Mouse (Mus musculus) hindbrain, embryonic 12.5 days (tissue): ENCODE measurements around the gene Sac3d1. TPM values are rescaled to one million over a fixed set of nuclear protein-coding genes. Genes with fewer than 3 reads are reported as not detected.
"Not testable (repeated sequence)": the region's sequence is repeated elsewhere in the genome, so short reads cannot be mapped to it uniquely, and the experiment has no call there.

Experiments used
- ATAC-seq: fragments of 200-750 bp; cut with Nextera tagmentation; 2 replicates; pipeline ENCODE4 v1.8.0; 2017; ENCODE audit warnings: moderate TSS enrichment; ENCODE audit not compliant: low FRiP score
- H3K27ac ChIP-seq: fragments of 300-500 bp; sonication (generic); 2 replicates; pipeline ENCODE4 v1.5.1; 2016; ENCODE audit warnings: mild to moderate bottlenecking
- H3K27me3 ChIP-seq: fragments of 300-500 bp; sonication (generic); 2 replicates; pipeline ENCODE4 v1.6.1; 2016; ENCODE audit warnings: mild to moderate bottlenecking
- H3K36me3 ChIP-seq: fragments of 300-500 bp; sonication (generic); 2 replicates; pipeline ENCODE4 v1.6.1; 2016; ENCODE audit warnings: mild to moderate bottlenecking
- H3K4me1 ChIP-seq: fragments of 300-500 bp; sonication (generic); 2 replicates; pipeline ENCODE4 v1.6.1; 2016
- H3K4me2 ChIP-seq: fragments of 300-500 bp; sonication (generic); replicated peaks from 2 replicates; pipeline ENCODE4 v1.6.1; 2016; ENCODE audit warnings: mild to moderate bottlenecking
- H3K4me3 ChIP-seq: fragments of 300-500 bp; sonication (generic); 2 replicates; pipeline ENCODE4 v1.5.1; 2016; ENCODE audit warnings: mild to moderate bottlenecking
- H3K9ac ChIP-seq: fragments of 300-500 bp; sonication (generic); 2 replicates; pipeline ENCODE4 v1.6.1; 2016; ENCODE audit warnings: mild to moderate bottlenecking, moderate library complexity
- H3K9me3 ChIP-seq: fragments of 300-500 bp; sonication (generic); replicated peaks from 2 replicates; pipeline ENCODE4 v1.6.1; 2016; ENCODE audit warnings: mild to moderate bottlenecking
- WGBS: fragments of 180-500 bp; shearing (Covaris S2); methylation state at CpG from one replicate; pipeline ENCODE4 v1.1.7; 2016; 5-methylcytosine and 5-hydroxymethylcytosine counted together
- polyA plus RNA-seq: library from polyadenylated mRNA; unstranded; fragments of >200 nt; fragmentation: Nextera tagmentation; extraction: Ambion mirVana; gene quantifications from 2 replicates; pipeline ENCODE4 v1.2.1, GENCODE M21; 2016

Gene Sac3d1
- polyA plus RNA-seq, 1 experiment from 2014 or later = 47.9 TPM

- not testable (repeated sequence) for H3K4me2 ChIP-seq, ATAC-seq, H3K4me3 ChIP-seq, H3K4me1 ChIP-seq, H3K27ac ChIP-seq, H3K9ac ChIP-seq, H3K9me3 ChIP-seq, H3K27me3 ChIP-seq
- 55% methylated on average over 1 of the region's 1 CpGs for WGBS
- peaks cover 38% of the 10 kb centered on the region for H3K36me3 ChIP-seq
Observed at GRCm38 (mm10) chr19:6133197-6133596, 14.7 kb upstream of the Sac3d1 start.

GRCm38 (mm10) chr19:6132171-6132827, 13.8 kb upstream of the Sac3d1 start:
- WGBS = 81% methylated on average over 7 of the region's 7 CpGs

GRCm38 (mm10) chr19:6130414-6131128, 12.1 kb upstream of the Sac3d1 start:
- peaks cover 15% of the 10 kb centered on the region for H3K36me3 ChIP-seq
- H3K9ac ChIP-seq, H3K27me3 ChIP-seq, H3K27ac ChIP-seq, H3K9me3 ChIP-seq, H3K4me3 ChIP-seq, ATAC-seq, H3K4me1 ChIP-seq, H3K4me2 ChIP-seq: not testable (repeated sequence)
- 77% methylated on average over 7 of the region's 7 CpGs for WGBS

More at GRCm38 (mm10) chr19:6132171-6132827, 13.8 kb upstream of the Sac3d1 start:
- H3K9ac ChIP-seq = 0 out of 2 replicates have a peak overlapping the region, but pooled peaks have one; percentile 15
- no peak overlapping the region for H3K27ac ChIP-seq
- ATAC-seq = no peak
- H3K4me3 ChIP-seq = no peak overlapping the region
- H3K36me3 ChIP-seq = peaks cover 31% of the 10 kb centered on the region
- H3K9me3 ChIP-seq = no peaks in the 10 kb centered on the region
- no peak overlapping the region for H3K4me2 ChIP-seq
- no peaks in the 10 kb centered on the region for H3K27me3 ChIP-seq
- H3K4me1 ChIP-seq = no peaks in the 10 kb centered on the region

GRCm38 (mm10) chr19:6127760-6128341, 9.4 kb upstream of the Sac3d1 start, which contains the start of gene Snx15:
Gene Snx15 (minus strand): TSS chr19:6128304.
- ATAC-seq = peak; percentile 93
- Histone ChIP-seq H3K36me3 (no peaks in the 10 kb centered on the region), H3K9me3 (no peaks in the 10 kb centered on the region), H3K4me1 (peaks cover 4% of the 10 kb centered on the region; the same call in 1 of the 2 replicates), H3K9ac (peak within 1 kb of the TSS; percentile 58), H3K4me3 (peak within 1 kb of the TSS; percentile 45), H3K4me2 (peak within 1 kb of the TSS; percentile 52), H3K27me3 (no peaks in the 10 kb centered on the region), H3K27ac (peak within 1 kb of the TSS; percentile 82)
- WGBS = under 1% methylated on average over 32 of the region's 32 CpGs

- H3K4me3 ChIP-seq = peak overlapping the region; percentile 45
- H3K27ac ChIP-seq = peak overlapping the region; percentile 82; the same call in 1 of the 2 replicates
- H3K9me3 ChIP-seq = no peaks in the 10 kb centered on the region
- no peaks in the 10 kb centered on the region; the same call in 1 of the 2 replicates for H3K36me3 ChIP-seq
- WGBS = 79% methylated on average over 10 of the region's 10 CpGs
- H3K4me1 ChIP-seq = peaks cover 5% of the 10 kb centered on the region
- ATAC-seq = no peak
- H3K4me2 ChIP-seq = peak overlapping the region; percentile 52
- H3K27me3 ChIP-seq = no peaks in the 10 kb centered on the region
- 0 out of 2 replicates have a peak overlapping the region, but pooled peaks have one; percentile 58 for H3K9ac ChIP-seq
Observed at GRCm38 (mm10) chr19:6126789-6127580, 8.5 kb upstream of the Sac3d1 start.

GRCm38 (mm10) chr19:6126289-6126688, 7.8 kb upstream of the Sac3d1 start:
- 18% methylated on average over 4 of the region's 4 CpGs for WGBS

GRCm38 (mm10) chr19:6124898-6125297, 6.4 kb upstream of the Sac3d1 start:
- no peak overlapping the region for H3K9ac ChIP-seq
- no peaks in the 10 kb centered on the region for H3K9me3 ChIP-seq
- no peak overlapping the region for H3K27ac ChIP-seq
- WGBS = 85% methylated on average over 2 of the region's 2 CpGs
- ATAC-seq = no peak
- peaks cover 7% of the 10 kb centered on the region for H3K36me3 ChIP-seq
- no peak overlapping the region for H3K4me3 ChIP-seq
- no peaks in the 10 kb centered on the region for H3K27me3 ChIP-seq
- peaks cover 9% of the 10 kb centered on the region for H3K4me1 ChIP-seq
- no peak overlapping the region for H3K4me2 ChIP-seq

More at GRCm38 (mm10) chr19:6126289-6126688, 7.8 kb upstream of the Sac3d1 start:
- ATAC-seq = no peak
- Histone ChIP-seq H3K27ac (no peak overlapping the region), H3K4me3 (no peak overlapping the region), H3K9ac (no peak overlapping the region), H3K27me3 (no peaks in the 10 kb centered on the region), H3K4me2 (no peak overlapping the region), H3K9me3 (no peaks in the 10 kb centered on the region), H3K36me3 (peaks cover 4% of the 10 kb centered on the region), H3K4me1 (peaks cover 9% of the 10 kb centered on the region)

GRCm38 (mm10) chr19:6123330-6123729, 4.9 kb upstream of the Sac3d1 start:
- H3K9me3 ChIP-seq = no peaks in the 10 kb centered on the region
- peaks cover 7% of the 10 kb centered on the region for H3K36me3 ChIP-seq
- 64% methylated on average over 8 of the region's 8 CpGs for WGBS
- no peak overlapping the region for H3K9ac ChIP-seq
- peak overlapping the region; percentile 23; the same call in 1 of the 2 replicates for H3K27ac ChIP-seq
- H3K4me2 ChIP-seq = no peak overlapping the region
- no peak for ATAC-seq
- no peak overlapping the region for H3K4me3 ChIP-seq
- H3K4me1 ChIP-seq = peaks cover 18% of the 10 kb centered on the region
- H3K27me3 ChIP-seq = no peaks in the 10 kb centered on the region

GRCm38 (mm10) chr19:6121761-6122160, 3.3 kb upstream of the Sac3d1 start:
- WGBS = 27% methylated on average over 16 of the region's 19 CpGs
- Histone ChIP-seq H3K9me3 (no peaks in the 10 kb centered on the region), H3K27ac (no peak overlapping the region), H3K4me3 (no peak overlapping the region), H3K27me3 (no peaks in the 10 kb centered on the region), H3K9ac (no peak overlapping the region), H3K36me3 (peaks cover 7% of the 10 kb centered on the region), H3K4me2 (0 out of 2 replicates have a peak overlapping the region, but pooled peaks have one; percentile 15), H3K4me1 (peaks cover 28% of the 10 kb centered on the region)
- no peak for ATAC-seq

- no peaks in the 10 kb centered on the region for H3K27me3 ChIP-seq
- peaks cover 32% of the 10 kb centered on the region for H3K36me3 ChIP-seq
- WGBS = 2% methylated on average over 8 of the region's 8 CpGs
- peak overlapping the region; percentile 80 for H3K4me2 ChIP-seq
- H3K9ac ChIP-seq = peak overlapping the region; percentile 60
- peak overlapping the region; percentile 86 for H3K4me3 ChIP-seq
- peak overlapping the region; percentile 93 for H3K27ac ChIP-seq
- ATAC-seq = peak; percentile 65
- H3K4me1 ChIP-seq = peaks cover 35% of the 10 kb centered on the region
- H3K9me3 ChIP-seq = no peaks in the 10 kb centered on the region
Observed at GRCm38 (mm10) chr19:6118677-6119185, 281 bp upstream of the Sac3d1 start.

GRCm38 (mm10) chr19:6117346-6117985, 984 bp downstream of the Sac3d1 start:
- Histone ChIP-seq H3K9ac (peak overlapping the region; percentile 89), H3K4me3 (peak overlapping the region; percentile 86), H3K36me3 (peaks cover 41% of the 10 kb centered on the region), H3K27me3 (no peaks in the 10 kb centered on the region), H3K9me3 (no peaks in the 10 kb centered on the region), H3K4me1 (peaks cover 31% of the 10 kb centered on the region), H3K27ac (peak overlapping the region; percentile 93), H3K4me2 (peak overlapping the region; percentile 80)
- WGBS = 6% methylated on average over 29 of the region's 32 CpGs
- no peak for ATAC-seq
